Mouse (Mus musculus): ENCODE measurements at regions not wholly inside any gene's neighbourhood (a gene's known extent, or its start where the extent isn't known, plus 50 kb on each side); places are given as distances from the start of the nearest gene placed in this dataset.

GRCm38 (mm10) chr6:25894454-25895250 lies 85.6 kb upstream of the Pot1a start:
- Histone ChIP-seq H3K4me1 (ENCODE audit: control insufficient read depth in 1 of 2, insufficient read depth in 2 of 2, low read length in 2 of 2) (no peaks in the 10 kb centered on the region), H3K27me3 (ENCODE audit: control insufficient read depth in 1 of 2, insufficient read depth in 2 of 2, low read length in 2 of 2) (no peaks in the 10 kb centered on the region), H3K36me3 (ENCODE audit: control insufficient read depth in 1 of 2, insufficient read depth in 2 of 2, low read length in 2 of 2) (no peaks in the 10 kb centered on the region), H3K9ac (ENCODE audit: control insufficient read depth, low read depth, low read length, poor library complexity, severe bottlenecking) (no peak overlapping the region), H3K4me3 (ENCODE audit: control insufficient read depth in 1 of 2, insufficient read depth in 1 of 2, low read depth in 2 of 2, low read length in 2 of 2) (no peak overlapping the region), H3K9me3 (replicated peaks; ENCODE audit: insufficient read depth, low read length) (no peaks in the 10 kb centered on the region), H3K79me2 (ENCODE audit: control insufficient read depth, insufficient read depth, low read length, poor library complexity) (no peaks in the 10 kb centered on the region), H3K27ac (ENCODE audit: control insufficient read depth, low read depth, low read length) (no peak overlapping the region)
- TF ChIP-seq MAZ (IDR thresholded peaks at IDR 0.05; ENCODE audit: low read depth, low read length) (no peak), CHD2 (IDR thresholded peaks at IDR 0.05; ENCODE audit: low read length) (no peak), UBTF (IDR thresholded peaks at IDR 0.05; ENCODE audit: borderline replicate concordance, insufficient read depth, low read depth, low read length) (no peak), HCFC1 (IDR thresholded peaks at IDR 0.05; ENCODE audit: low read depth, low read length) (no peak), GATA1 (IDR thresholded peaks at IDR 0.05; ENCODE audit: low read depth, low read length) (no peak), ELF1 (IDR thresholded peaks at IDR 0.05; ENCODE audit: low read depth, low read length) (no peak), SIN3A (IDR thresholded peaks at IDR 0.05; ENCODE audit: low read length) (no peak), MYB (IDR thresholded peaks at IDR 0.05; ENCODE audit: low read depth, low read length) (no peak), ZC3H11A (IDR thresholded peaks at IDR 0.05; ENCODE audit: low read depth, low read length) (no peak), RAD21 (IDR thresholded peaks at IDR 0.05; ENCODE audit: low read depth, low read length) (peak; percentile 58), NRF1 (IDR thresholded peaks at IDR 0.05; ENCODE audit: insufficient read depth, low read depth, low read length, poor library complexity, severe bottlenecking) (no peak), SMC3 (IDR thresholded peaks at IDR 0.05; ENCODE audit: low read depth, low read length) (peak; percentile 41), CTCF (IDR thresholded peaks at IDR 0.05 in 2 of 3, conservative IDR thresholded peaks at IDR 0.05 in 1 of 3; ENCODE audit: control insufficient read depth in 1 of 3, insufficient read depth in 1 of 3, low read depth in 2 of 3, low read length in 3 of 3, poor library complexity in 1 of 3, severe bottlenecking in 1 of 3) (peak in 1 of 3 experiments; percentile 37; a peak in 2 of 6 replicates), JUND (IDR thresholded peaks at IDR 0.05; ENCODE audit: low read depth, low read length) (no peak), MYC (IDR thresholded peaks at IDR 0.05; ENCODE audit: low read depth, low read length) (no peak), EP300 (IDR thresholded peaks at IDR 0.05; ENCODE audit: low read depth in 1 of 2, low read length in 2 of 2) (no peak), MAX (IDR thresholded peaks at IDR 0.05; ENCODE audit: low read length) (no peak), USF2 (IDR thresholded peaks at IDR 0.05; ENCODE audit: borderline replicate concordance in 1 of 2, insufficient read depth in 1 of 2, low read depth in 1 of 2, low read length in 2 of 2) (no peak), TAL1 (IDR thresholded peaks at IDR 0.05; ENCODE audit: low read length) (no peak)
- DNase-seq (ENCODE audit: low read depth, low spot score): peak; percentile 15

GRCm38 (mm10) chr6:25867922-25868321 lies 58.9 kb upstream of the Pot1a start:
- no peak overlapping the region for H3K4me3 ChIP-seq (ENCODE audit: control insufficient read depth in 1 of 2, insufficient read depth in 1 of 2, low read depth in 2 of 2, low read length in 2 of 2)
- H3K9ac ChIP-seq (ENCODE audit: control insufficient read depth, low read depth, low read length, poor library complexity, severe bottlenecking): no peak overlapping the region
- H3K27ac ChIP-seq (ENCODE audit: control insufficient read depth, low read depth, low read length): no peak overlapping the region
- H3K9me3 ChIP-seq (replicated peaks; ENCODE audit: insufficient read depth, low read length): no peaks in the 10 kb centered on the region
- no peak for TF ChIP-seq TBP (IDR thresholded peaks at IDR 0.05; ENCODE audit: low read depth, low read length)
- no peak for TF ChIP-seq CTCF (IDR thresholded peaks at IDR 0.05 in 2 of 3, conservative IDR thresholded peaks at IDR 0.05 in 1 of 3; ENCODE audit: control insufficient read depth in 1 of 3, insufficient read depth in 1 of 3, low read depth in 2 of 3, low read length in 3 of 3, poor library complexity in 1 of 3, severe bottlenecking in 1 of 3)
- no peak for TF ChIP-seq EP300 (IDR thresholded peaks at IDR 0.05; ENCODE audit: low read depth in 1 of 2, low read length in 2 of 2)
- no peak for TF ChIP-seq GATA1 (IDR thresholded peaks at IDR 0.05; ENCODE audit: low read depth, low read length)
- no peak for TF ChIP-seq MYB (IDR thresholded peaks at IDR 0.05; ENCODE audit: low read depth, low read length)
- TF ChIP-seq CHD2 (IDR thresholded peaks at IDR 0.05; ENCODE audit: low read length): no peak
- TF ChIP-seq UBTF (IDR thresholded peaks at IDR 0.05; ENCODE audit: borderline replicate concordance, insufficient read depth, low read depth, low read length): no peak
- TF ChIP-seq MAX (IDR thresholded peaks at IDR 0.05; ENCODE audit: low read length): no peak
- TF ChIP-seq ZC3H11A (IDR thresholded peaks at IDR 0.05; ENCODE audit: low read depth, low read length): no peak
- no peak for TF ChIP-seq SMC3 (IDR thresholded peaks at IDR 0.05; ENCODE audit: low read depth, low read length)
- TF ChIP-seq MXI1 (IDR thresholded peaks at IDR 0.05; ENCODE audit: low read depth, low read length): no peak
- TF ChIP-seq USF1 (IDR thresholded peaks at IDR 0.05; ENCODE audit: low read depth, low read length): no peak
- TF ChIP-seq SIN3A (IDR thresholded peaks at IDR 0.05; ENCODE audit: low read length): no peak
- no peak for TF ChIP-seq ELF1 (IDR thresholded peaks at IDR 0.05; ENCODE audit: low read depth, low read length)
- TF ChIP-seq CHD1 (IDR thresholded peaks at IDR 0.05; ENCODE audit: low read depth, low read length): no peak
- DNase-seq (ENCODE audit: low read depth, low spot score): no peak
- no peaks in the 10 kb centered on the region for H3K79me2 ChIP-seq (ENCODE audit: control insufficient read depth, insufficient read depth, low read length, poor library complexity)
- H3K4me1 ChIP-seq (ENCODE audit: control insufficient read depth in 1 of 2, insufficient read depth in 2 of 2, low read length in 2 of 2): no peaks in the 10 kb centered on the region
- H3K36me3 ChIP-seq (ENCODE audit: control insufficient read depth in 1 of 2, insufficient read depth in 2 of 2, low read length in 2 of 2): no peaks in the 10 kb centered on the region
- no peaks in the 10 kb centered on the region for H3K27me3 ChIP-seq (ENCODE audit: control insufficient read depth in 1 of 2, insufficient read depth in 2 of 2, low read length in 2 of 2)

Measured in MEL (cell line).